Mouse (Mus musculus) lung, adult 18-20 months (tissue): ENCODE measurements at regions not wholly inside any gene's neighbourhood (a gene's known extent, or its start where the extent isn't known, plus 50 kb on each side); places are given as distances from the start of the nearest gene placed in this dataset.
"Not testable (repeated sequence)": the region's sequence is repeated elsewhere in the genome, so short reads cannot be mapped to it uniquely, and the experiment has no call there.

Experiments
- DNase-seq, 2 experiments: peaks; one replicate each; pipeline ENCODE4 v3.0.0; 2022; ENCODE audit warnings: mixed read lengths in 2 of 2

DNA sequence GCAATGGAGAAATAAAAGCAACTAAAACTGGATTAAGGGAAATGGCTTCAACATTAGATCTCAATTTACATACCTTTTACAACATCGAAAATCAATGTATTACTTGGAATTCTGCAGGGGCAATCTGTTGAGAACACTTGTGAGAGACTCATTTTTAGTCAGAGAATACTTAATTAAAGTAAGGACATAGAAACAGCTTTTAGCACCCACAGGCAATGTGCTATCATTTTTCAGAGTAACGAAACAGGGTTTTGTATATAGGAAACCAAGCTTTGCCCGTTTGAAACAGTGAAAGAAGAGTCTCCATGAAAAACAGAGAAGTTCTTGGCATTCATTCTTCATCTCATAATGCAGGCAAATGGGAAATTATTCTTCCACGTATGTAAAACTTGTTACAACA lies 196.4 kb downstream of the Tdrd3 start:
- no peak for DNase-seq

DNA sequence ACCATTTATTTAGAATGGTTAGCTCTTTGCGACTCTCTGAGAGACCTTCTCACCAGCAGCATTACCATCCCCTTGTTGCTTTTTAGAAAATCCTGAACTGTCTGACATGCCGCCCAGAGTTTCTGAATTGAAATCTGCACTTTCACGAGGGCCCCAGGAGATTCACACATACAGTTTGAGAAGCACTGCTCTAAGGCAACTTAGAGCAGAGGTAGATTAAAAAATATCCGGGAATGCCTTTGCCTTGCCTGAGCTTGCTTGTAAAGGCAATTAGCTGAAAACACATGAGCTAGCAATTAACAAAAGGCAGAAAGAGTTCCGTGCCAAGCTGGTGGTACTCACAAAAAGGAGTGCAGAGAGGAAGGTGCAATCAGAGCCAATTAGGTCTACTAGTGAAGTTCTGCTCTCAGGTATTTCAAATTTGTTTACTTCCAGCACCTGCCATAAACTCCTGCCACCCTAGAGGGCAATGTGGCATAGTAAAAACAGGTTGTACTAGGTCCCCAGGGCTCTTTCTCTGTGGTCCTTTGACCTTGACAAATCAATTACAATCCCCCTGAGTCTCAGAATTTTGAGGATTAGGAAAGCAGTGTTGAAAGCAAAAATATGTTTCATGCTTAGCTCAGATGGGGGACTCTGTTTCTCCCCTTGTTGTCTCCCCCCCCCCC lies 203.1 kb downstream of the Tdrd3 start:
- no peak for DNase-seq

DNA sequence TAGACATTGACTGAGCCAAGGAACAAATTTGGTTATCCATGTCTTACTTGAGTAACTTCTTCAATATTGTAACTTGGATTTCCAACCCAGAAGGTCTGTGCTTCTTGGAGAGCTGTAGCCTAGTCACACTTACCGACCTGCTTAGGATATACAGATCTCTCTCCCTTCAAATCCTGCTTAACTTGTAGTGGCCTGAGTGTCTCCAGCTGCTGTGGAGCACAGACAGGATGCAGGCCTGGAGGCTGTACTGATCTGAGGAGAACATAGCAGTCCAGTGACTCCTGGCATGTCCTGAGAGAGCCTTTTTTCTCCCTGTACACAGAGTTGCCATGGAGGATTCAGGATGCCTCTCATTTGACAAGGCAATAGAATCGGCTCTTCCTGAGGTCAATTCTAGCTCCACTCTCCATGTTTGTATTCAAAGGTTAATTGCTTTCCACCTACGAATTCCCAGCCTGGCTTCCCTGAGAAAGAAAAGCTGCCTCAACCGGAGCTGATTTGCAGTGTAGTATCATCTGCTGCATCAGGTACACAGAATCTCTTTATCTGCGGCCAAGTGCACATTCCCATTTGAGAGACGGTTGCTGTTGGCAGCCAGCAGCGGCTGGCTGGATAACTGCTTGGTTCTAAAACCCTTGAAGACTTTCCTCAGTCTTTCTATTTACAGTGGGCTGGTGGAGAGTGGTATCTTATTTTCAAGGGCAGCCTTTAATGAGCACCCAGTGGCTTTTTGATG lies 214.8 kb downstream of the Tdrd3 start:
- no peak for DNase-seq

DNA sequence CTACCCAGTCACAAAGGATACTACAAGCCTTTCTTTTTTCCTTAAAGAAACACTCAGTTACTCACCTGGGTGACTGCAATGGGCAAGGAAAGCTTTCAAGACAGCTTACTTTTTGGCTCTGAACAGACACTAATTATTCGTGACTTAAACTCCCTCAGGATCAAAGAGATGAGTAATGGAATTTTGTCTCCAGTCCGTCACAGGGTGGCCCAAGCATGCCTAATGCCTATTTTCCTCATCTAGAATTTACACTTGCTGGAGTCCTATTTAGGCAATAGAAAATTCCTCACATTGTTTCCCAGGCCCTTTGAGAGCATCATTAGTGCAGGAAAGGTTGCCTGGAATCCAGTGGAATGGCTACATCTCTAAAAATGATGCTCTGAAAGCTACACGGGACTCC lies 218.2 kb downstream of the Tdrd3 start:
- DNase-seq: no peak

DNA sequence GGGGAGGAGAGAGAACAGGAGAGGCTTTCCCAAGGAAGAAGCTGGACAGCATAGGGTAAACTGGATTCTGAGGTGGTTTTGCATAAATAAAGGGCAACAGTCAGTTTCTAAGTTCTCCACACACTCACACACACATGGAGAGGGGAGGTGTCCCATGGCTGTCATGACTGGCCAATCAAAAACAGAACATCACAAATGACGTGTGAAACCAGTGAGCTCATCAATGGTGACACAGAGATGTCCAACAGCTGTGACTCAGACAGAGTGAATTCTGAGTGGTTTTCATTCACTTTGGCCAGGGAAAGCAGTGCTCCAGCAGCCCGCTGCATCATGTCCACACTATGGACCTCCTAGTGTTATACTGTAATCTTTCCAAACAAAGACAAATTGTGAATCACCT lies 220.7 kb downstream of the Tdrd3 start:
- DNase-seq: peak in 1 of 2 experiments; percentile 2

DNA sequence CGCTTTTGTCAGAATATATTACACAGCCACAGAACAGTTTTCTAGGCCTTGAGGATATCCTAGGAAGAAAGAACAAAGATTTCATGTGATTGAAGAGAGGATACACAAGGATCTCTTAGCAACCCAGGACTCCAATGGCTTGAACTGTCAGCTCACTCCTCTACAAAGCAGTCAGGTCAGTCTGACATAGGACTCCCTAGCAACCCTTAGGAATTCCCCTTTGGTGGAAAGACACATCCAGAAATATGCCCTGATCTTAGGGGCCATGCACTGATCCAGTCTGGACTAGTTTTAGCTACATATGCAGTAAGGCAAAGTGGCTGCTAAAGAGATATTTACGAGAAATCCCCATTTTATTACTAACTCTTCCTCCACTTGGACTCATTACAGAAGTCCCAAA lies 251.5 kb downstream of the Tdrd3 start:
- DNase-seq: no peak

DNA sequence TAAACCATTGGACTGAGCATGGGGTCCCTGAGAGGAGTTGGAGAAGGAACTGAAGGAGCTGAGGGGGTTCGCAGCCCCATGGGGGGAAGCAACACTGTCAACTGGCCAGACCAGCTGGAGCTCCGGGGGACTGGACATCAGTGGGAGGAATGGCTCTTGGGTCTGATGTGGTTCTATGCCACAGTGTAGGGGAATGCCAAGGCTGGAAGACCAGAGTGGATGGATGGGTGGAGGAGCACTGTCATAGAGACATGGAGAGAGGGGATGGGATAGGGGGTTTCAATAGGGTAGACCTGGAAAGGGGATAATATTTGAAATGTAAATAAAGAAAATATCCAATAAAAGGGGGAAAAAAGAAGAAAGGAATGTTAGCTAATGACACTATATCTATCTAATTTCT lies 253.1 kb downstream of the Tdrd3 start:
- DNase-seq: no peak

DNA sequence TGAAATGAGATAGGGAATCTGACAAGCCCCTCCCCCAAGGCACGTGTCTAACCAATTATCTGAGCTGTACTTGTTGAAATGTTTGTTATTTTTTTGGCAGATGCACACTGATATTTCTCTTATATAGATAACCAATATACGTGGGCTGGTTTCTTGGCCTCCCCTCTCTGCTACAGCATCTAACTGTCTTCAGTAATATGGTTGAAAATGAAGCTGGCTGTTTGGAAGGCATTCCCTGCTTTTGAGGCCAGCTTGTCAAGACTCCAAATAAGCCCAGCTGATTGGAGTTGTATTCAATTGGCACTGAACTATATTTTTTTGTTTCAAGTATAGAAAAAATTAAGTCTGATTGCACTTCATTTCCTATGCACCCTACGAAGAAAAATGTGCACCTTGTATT lies 264.3 kb downstream of the Tdrd3 start:
- no peak for DNase-seq

DNA sequence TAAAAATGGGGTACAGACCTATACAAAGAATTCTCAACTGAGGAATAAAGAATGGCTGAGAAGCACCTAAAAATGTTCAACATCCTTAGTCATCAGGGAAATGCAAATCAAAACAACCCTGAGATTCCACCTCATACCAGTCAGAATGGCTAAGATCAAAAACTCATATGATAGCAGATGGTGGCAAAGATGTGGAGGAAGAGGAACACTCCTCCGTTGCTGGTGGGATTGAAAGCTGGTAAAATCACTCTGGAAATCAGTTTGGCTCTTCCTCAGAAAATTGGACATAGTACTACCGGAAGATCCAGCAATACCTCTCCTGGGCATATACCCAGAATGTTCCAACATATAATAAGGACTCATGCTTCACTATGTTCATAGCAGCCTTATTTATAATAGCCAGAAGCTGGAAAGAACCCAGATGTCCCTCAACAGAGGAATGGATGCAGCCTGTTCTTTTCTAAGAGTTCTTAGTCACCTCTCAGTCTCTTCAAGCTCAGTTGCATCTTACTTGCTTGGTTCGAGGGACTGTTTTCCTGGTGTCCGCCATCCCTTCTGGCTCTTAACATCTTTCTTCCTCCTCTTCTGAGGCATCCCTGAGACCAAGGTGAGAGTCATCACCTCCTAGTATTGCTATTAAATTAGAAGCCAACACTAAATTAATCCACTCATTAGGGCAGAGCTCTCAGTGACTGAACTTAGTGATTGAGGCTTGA lies 266.8 kb downstream of the Tdrd3 start:
- DNase-seq: not testable (repeated sequence)

DNA sequence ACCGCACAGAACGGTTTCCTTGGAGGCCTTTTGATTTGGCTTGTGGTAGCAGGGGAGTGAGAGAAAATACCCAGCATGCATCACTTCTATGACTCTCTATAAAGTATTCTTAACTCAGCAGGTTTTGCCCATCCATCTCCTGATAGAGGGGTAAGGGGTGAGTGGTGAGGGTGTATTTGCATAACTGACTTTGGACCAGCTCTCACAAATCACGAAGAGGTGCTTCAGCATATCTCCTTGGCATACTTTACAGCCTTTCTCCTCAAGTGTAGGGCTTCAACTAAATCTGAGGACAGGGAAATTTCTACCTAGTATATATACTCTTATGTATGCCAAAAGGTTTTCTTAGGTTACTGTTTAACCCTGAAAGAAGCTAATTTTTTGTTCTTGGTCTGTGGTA lies 273.4 kb downstream of the Tdrd3 start:
- DNase-seq: no peak

DNA sequence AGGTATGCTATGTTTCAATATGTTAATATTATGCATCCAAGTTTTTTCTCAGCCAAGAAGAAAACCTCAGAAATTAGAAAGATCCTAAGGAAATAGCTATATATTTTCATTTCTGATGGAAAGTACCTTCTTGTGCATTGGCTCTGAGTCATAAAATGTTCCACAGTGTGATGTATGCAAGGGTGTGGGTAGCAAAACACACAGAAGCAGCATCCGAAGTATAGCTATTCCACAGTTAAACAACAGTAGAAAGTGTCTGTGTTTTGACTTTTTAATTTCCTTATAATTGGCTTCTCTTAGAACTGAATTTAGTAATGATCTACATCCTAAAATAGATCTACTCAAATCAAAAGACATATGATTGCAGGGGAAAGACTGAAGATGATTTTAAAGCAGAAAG lies 320.0 kb downstream of the Tdrd3 start:
- DNase-seq: no peak

DNA sequence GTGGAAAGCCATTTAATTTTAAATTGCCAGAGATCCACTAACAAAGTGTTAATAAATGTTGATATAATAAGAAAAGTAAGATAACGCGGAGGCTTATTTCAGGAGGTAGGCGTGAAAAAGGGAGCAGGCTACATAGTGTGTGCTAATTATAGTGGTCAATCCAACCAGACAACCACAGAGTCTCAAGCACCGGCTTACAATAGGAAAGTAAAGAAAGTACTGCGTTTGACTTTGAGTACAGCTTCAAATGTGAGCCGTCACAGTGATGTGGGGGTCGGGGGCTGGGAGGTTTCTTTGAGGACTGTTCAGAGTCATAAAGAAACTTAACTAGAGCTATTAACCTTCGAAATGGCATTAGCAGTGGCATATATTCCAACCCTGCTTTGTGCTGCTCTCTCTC lies 329.1 kb downstream of the Tdrd3 start:
- DNase-seq: no peak

DNA sequence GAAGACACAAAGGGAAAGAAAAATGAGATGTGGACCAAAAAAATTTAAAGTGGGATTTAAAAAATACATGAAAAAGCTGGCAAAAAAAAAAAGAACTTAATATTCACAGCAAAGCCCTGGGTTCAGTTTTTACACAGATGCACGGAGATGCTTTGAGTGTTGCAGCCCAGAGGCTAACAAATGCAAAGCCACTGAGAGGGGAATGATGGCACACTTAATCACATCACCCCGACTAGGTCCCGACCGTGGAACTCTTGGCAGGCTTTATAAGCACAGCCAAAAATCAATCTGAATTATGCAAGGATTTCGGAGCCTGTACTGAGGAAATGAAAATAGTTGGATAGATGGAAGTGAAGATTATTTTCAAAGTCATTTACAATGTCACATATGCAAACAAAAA lies 329.6 kb downstream of the Tdrd3 start:
- DNase-seq: no peak

DNA sequence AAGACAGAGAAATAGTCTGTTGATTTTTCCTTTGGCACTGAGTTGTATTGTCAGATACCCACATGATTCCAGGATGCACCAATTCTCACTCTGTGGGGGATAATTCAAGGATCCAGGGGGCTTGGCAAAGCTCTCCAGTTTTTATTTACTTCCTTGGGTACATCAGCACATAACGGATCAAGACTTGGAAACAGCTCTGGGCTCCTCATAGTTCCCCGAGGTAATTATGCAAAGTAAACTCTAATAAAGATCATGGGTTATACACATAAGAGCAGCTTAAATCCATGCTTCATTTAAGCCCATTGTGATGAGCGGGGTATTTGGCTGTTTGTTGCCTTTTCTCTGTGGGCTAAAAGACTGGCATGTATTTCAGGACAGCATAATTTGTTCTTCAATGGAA lies 332.6 kb downstream of the Tdrd3 start:
- DNase-seq: no peak

DNA sequence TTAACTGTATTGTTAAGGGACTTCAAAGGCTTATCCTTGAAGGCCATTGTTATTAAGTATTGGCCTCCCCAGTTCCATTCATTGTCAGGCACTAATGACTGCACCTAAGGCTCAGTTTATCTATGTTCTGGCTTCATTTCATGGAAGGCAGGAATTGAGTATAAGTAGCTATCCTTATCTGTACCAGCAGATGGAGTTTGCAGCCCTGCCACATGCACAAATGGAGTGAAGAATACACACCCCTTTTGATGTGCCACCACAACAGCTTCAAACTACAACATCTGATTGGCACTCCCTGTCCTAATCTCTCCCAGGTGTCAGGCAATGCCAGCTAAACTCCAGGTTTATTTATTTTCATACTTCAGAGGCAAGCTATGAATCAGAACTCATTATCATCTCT lies 333.3 kb downstream of the Tdrd3 start:
- DNase-seq: no peak

DNA sequence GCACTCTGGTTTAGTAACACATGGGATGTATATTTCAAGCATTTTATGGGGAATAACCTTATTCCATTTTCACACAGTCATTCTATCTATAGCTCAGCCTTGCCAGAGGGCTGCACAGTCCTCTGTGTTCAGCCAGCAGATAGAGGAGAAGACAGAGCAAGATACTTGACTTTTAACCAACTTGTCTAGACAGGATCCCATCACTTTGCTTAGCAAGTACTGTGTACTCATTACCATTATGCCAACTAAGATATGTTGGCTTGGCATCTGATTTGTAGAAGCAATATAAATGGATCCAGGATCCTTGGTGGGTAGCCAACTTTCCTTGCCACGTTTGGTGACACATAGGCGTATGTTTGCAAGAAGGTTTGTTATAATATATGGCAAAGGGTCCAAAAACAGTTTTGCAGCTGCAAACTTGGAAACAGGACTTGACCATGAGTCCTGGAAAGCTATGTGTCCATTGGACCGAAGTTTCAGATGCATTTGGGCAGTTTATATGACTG lies 334.3 kb downstream of the Tdrd3 start:
- no peak for DNase-seq

DNA sequence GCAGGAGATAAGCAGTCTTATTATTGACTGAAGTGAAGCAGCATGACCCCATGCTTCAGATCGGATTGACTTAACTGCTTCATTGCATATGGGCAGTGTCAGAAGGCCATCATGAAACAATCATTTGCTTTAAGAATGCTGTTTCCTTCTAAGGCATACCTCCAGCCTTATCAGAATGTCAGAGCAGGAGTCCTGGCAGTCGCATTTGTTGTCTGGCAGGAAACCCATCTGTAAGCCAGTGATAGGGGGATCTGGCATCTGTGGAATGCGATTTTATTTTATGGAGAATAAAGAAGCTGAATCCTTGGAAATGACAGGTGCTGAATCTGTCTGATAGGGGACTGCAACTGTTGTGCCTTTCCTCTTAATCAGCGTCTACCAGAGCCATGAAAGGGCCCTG lies 338.3 kb downstream of the Tdrd3 start:
- no peak for DNase-seq

DNA sequence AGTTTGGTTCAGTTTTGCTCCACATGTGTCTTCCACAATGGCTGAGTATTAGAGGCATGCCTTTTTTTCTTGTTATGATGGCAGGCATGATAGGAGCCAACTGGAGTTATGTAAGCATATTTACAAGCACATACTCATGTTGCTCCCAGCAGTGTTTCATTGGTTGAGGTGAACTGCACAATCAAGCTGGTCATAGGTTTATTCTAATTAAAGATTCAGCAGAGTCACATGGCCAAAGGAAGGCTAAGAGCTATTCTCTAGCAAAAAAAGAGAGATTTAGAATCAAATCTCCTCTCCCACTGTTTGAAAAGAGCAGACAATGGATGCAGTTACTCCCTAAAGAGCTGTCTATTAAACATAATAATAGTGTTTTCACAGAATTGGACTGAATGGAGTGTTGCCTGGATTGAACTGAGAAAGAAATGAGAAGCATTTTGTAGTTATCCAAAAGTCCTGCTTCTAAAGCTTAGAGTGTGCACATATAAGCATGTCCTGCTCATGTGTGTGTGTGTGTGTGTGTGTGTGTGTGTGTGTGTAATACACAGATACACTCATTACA lies 359.0 kb downstream of the Tdrd3 start:
- no peak for DNase-seq

DNA sequence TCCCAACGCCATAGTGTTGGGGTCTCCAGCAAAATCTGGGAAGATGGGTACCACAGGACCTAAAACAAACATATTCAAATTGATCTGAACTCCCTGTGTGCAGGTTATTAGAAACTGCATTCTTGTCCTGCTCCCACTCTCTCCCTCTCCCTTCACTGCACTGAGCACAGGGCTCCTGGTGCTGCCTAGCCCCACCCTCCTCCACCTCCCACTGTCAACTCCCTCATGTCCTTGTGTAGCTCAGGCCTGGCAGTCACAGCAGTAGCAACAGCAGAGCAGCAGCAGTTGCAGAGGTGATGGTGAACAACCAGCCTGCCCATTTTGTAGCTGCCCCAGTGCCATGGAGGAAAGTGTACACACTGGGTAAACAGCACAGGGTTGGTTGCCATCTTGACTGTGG lies 383.4 kb downstream of the Tdrd3 start:
- no peak for DNase-seq

DNA sequence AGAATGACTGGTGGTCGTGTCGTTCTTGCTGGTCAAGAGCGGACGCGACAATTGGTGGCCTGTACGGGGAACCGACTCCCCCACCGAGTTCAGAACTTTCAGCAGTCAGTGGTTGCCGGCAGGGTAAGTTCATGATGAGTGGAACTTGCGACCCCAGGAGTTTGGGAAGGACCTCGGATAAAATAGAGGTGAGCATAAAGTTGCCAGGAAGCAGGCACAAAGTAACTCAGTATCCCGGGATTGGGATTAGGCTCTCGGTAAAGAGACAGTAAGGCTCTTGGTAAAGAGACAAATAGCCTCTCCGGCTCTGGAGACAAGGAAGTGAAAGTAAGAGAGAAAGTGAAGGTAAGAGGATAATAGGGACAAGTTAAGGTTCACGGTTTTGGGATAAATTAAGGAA lies 393.2 kb downstream of the Tdrd3 start:
- DNase-seq: peak in 1 of 2 experiments; percentile 9

DNA sequence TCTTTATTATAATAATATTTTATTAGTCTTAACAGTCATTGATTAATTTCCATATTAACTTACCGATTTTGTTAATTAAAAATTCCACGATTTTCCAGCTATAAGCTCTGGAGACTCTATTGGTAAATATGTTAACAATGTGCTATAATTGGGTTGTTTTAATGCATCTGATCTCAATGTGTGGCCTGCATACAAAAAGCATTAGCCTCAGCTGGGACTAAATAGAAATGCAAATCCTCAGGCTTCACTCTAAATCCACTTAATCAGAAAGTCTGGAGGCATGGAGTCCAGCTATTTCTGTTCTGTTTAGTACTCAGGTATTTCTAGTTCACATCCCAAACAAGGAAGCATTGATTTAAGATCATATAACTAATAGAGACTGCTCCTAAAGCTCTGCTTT lies 427.7 kb downstream of the Tdrd3 start:
- no peak for DNase-seq

DNA sequence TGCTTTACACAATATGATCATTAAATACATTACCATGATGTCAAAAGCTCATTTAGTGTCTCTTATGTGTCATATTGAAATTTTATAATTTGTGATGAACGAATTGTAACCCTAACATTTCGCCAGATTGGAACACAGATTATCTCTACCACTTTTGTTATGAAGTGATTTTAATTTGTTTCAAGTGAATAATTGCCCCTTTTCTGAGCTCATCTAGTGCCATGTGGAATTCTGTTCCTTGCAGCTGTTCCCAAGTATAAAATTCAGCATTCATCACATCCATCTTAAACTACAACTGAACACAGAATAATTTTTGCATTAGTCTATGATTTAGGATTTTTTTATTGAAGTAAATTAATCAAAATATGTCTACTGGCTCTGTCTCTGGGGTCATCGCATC lies 445.0 kb downstream of the Tdrd3 start:
- no peak for DNase-seq

DNA sequence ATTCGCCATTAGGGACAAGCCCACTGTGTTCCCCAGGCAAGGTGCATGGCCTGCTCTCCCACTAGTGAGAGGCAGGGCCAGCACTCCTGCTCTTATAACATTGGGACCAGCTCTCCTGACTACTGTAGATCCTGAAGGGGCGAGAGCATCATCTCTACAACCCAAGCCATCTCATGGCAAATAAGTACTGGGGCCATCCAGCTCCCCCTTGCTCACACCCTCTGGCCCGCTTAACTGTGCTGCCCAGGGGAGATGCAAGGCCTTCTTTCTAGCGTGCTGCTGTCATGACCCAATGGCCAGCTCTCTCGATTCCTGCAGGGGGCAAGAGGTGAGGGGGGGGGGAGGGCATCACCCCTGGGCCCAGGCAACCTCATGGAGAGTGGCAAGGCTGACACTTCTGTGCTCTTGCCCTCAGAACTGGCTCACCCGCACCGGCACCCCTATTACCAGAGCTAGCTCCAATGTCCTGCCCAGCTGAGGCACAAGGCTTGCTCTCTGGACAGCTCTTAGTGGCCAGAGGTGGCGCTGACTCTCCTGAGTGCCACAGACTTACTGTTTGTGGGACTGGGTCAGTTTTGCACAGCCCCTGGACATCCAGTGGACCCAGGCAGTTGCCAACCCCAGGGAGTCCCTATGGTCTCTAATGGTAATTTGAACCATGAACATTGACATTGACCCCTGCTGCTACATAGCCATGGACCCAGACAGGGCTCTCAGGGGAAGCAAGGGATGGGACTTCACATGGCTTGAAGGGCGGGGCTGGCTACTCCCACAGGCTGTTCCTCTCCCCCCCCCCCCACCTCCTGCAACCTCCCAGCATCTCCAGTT lies 448.2 kb downstream of the Tdrd3 start:
- DNase-seq: no peak
